Mouse (Mus musculus) heart, embryonic 16.5 days (tissue): ENCODE measurements around the gene Emc6. TPM values are rescaled to one million over a fixed set of nuclear protein-coding genes. Genes with fewer than 3 reads are reported as not detected.

ENCODE experiments used
- ATAC-seq: fragments of 200-750 bp; cut with Nextera tagmentation; replicated peaks from 2 replicates; pipeline ENCODE4 v1.8.0; 2017; ENCODE audit warnings: moderate number of reproducible peaks; ENCODE audit not compliant: insufficient read depth, low FRiP score; ENCODE audit errors: extremely low read depth
- H3K27ac ChIP-seq: fragments of 300-500 bp; sonication (generic); 2 replicates; pipeline ENCODE4 v1.5.1; 2014; ENCODE audit warnings: mild to moderate bottlenecking, low read length, control low read depth, moderate library complexity
- H3K27me3 ChIP-seq: fragments of 300-500 bp; sonication (generic); 2 replicates; pipeline ENCODE4 v1.6.1; 2014; ENCODE audit warnings: low read length, mixed read lengths; ENCODE audit not compliant: control insufficient read depth, insufficient read depth
- H3K36me3 ChIP-seq: fragments of 300-500 bp; sonication (generic); 2 replicates; pipeline ENCODE4 v1.6.1; 2014; ENCODE audit not compliant: control insufficient read depth, insufficient read depth
- H3K4me1 ChIP-seq: fragments of 300-500 bp; sonication (generic); 2 replicates; pipeline ENCODE4 v1.6.1; 2014; ENCODE audit warnings: low read length, mixed read lengths; ENCODE audit not compliant: control insufficient read depth, insufficient read depth
- H3K4me2 ChIP-seq: fragments of 300-500 bp; sonication (generic); 2 replicates; pipeline ENCODE4 v1.6.1; 2014; ENCODE audit warnings: low read depth, mild to moderate bottlenecking, control low read depth, low read length
- H3K4me3 ChIP-seq: fragments of 300-500 bp; sonication (generic); 2 replicates; pipeline ENCODE4 v1.5.1; 2014; ENCODE audit warnings: mild to moderate bottlenecking, control low read depth, low read length
- H3K9ac ChIP-seq: fragments of 300-500 bp; sonication (generic); 2 replicates; pipeline ENCODE4 v1.6.1; 2014; ENCODE audit warnings: low read length, control low read depth
- H3K9me3 ChIP-seq: fragments of 300-500 bp; sonication (generic); replicated peaks from 2 replicates; pipeline ENCODE4 v1.6.1; 2016; ENCODE audit warnings: low read length; ENCODE audit not compliant: control insufficient read depth
- WGBS: fragments of 180-500 bp; shearing (Covaris S2); extraction: QIAGEN DNeasy Blood & Tissue Kit; methylation state at CpG from one replicate; pipeline ENCODE4 v1.1.7; 2014; 5-methylcytosine and 5-hydroxymethylcytosine counted together
- polyA plus RNA-seq: library from polyadenylated mRNA; unstranded; fragments of >200 nt; fragmentation: Nextera tagmentation; extraction: Ambion mirVana; gene quantifications from 2 replicates; pipeline ENCODE4 v1.2.1, GENCODE M21; 2015

Emc6 gene
- polyA plus RNA-seq, 1 experiment from 2014 or later: 113 TPM

GRCm38 (mm10) chr11:73146026-73146974, 30.5 kb downstream of the Emc6 start:
- H3K27ac ChIP-seq: no peak overlapping the region
- H3K4me1 ChIP-seq: no peaks in the 10 kb centered on the region
- WGBS: 56% methylated on average over 11 of the region's 11 CpGs
- ATAC-seq: no peak
- H3K9me3 ChIP-seq: no peaks in the 10 kb centered on the region
- no peak overlapping the region for H3K9ac ChIP-seq
- H3K4me3 ChIP-seq: no peak overlapping the region
- H3K27me3 ChIP-seq: no peaks in the 10 kb centered on the region
- no peaks in the 10 kb centered on the region for H3K36me3 ChIP-seq
- no peak overlapping the region for H3K4me2 ChIP-seq

- WGBS: 31% methylated on average over 1 of the region's 1 CpGs
- no peaks in the 10 kb centered on the region for H3K27me3 ChIP-seq
- H3K4me3 ChIP-seq: no peak overlapping the region
- H3K9ac ChIP-seq: no peak overlapping the region
- no peaks in the 10 kb centered on the region for H3K9me3 ChIP-seq
- ATAC-seq: no peak
- H3K4me1 ChIP-seq: no peaks in the 10 kb centered on the region
- no peak overlapping the region for H3K4me2 ChIP-seq
- no peaks in the 10 kb centered on the region for H3K36me3 ChIP-seq
- no peak overlapping the region for H3K27ac ChIP-seq
Observed at GRCm38 (mm10) chr11:73144261-73144681, 32.6 kb downstream of the Emc6 start.

GRCm38 (mm10) chr11:73137591-73138501, 39.0 kb downstream of the Emc6 start, which contains the start of gene Haspin:
Gene Haspin, minus strand, starts transcription at chr11:73138294.
- Histone ChIP-seq H3K27ac (peak within 1 kb of the TSS; percentile 30; the same call in 1 of the 2 replicates), H3K27me3 (no peaks in the 10 kb centered on the region), H3K36me3 (0 out of 2 replicates have a peak, but pooled peaks cover 5% of the 10 kb centered on the region), H3K4me1 (peaks cover 26% of the 10 kb centered on the region), H3K4me2 (peak within 1 kb of the TSS; percentile 81), H3K9me3 (no peaks in the 10 kb centered on the region), H3K9ac (peak within 1 kb of the TSS; percentile 82), H3K4me3 (peak within 1 kb of the TSS; percentile 79)
- under 1% methylated on average over 84 of the region's 84 CpGs for WGBS
- ATAC-seq: peak; percentile 91

DNA sequence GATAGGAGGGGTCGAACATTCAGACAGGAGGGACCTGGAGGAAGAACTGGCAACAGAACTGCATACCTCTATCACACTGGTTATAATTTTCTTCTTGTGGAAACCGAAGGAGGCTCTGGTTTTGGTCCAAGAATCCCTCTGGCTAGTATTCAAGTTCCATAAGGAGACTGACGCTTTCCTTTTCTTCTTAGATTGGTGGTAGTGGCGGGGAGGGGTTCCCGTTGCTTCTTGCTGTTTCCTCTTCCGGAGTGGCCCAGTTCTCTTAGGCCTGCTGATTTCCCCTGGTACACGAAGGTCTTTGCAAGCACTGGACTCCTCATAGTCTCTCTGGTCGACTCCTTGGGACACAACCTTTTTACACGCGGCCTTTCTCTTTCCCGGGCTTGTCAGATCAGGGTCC, 39.7 kb downstream of the Emc6 start:
- Histone ChIP-seq H3K4me2 (peak overlapping the region; percentile 81), H3K27me3 (no peaks in the 10 kb centered on the region), H3K4me1 (peaks cover 26% of the 10 kb centered on the region), H3K27ac (peak overlapping the region; percentile 30; the same call in 1 of the 2 replicates), H3K36me3 (peaks cover 7% of the 10 kb centered on the region; the same call in 1 of the 2 replicates), H3K4me3 (peak overlapping the region; percentile 79), H3K9me3 (no peaks in the 10 kb centered on the region), H3K9ac (peak overlapping the region; percentile 82)
- 20% methylated on average over 11 of the region's 11 CpGs for WGBS
- ATAC-seq: no peak

DNA sequence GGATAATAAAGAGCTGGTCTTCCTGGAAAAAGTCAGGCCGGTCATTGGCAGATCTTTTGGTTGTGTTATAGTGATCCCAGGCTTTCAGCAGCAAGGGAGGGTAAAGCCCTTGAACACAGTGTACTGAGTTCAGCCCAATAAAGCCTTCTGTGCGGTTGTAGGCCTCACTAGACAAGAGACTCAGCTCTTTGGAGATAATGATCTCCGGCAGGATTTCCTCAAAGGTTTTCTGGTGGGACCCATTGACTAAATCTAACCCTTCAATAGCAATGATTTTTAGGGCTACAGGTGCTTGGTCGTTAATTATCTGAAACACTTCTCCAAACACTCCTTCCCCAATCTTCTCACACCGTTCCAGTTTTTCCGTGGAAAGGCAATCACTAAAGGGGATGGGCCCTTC, 40.2 kb downstream of the Emc6 start:
- H3K4me3 ChIP-seq: peak overlapping the region; percentile 79
- WGBS: 59% methylated on average over 6 of the region's 6 CpGs

GRCm38 (mm10) chr11:73134222-73134621, 42.6 kb downstream of the Emc6 start:
- Histone ChIP-seq H3K27ac (no peak overlapping the region), H3K9me3 (no peaks in the 10 kb centered on the region), H3K4me3 (no peak overlapping the region), H3K4me1 (peaks cover 26% of the 10 kb centered on the region), H3K36me3 (peaks cover 7% of the 10 kb centered on the region; the same call in 1 of the 2 replicates), H3K4me2 (peak overlapping the region; percentile 28), H3K27me3 (no peaks in the 10 kb centered on the region), H3K9ac (no peak overlapping the region)
- WGBS: 88% methylated on average over 5 of the region's 5 CpGs
- no peak for ATAC-seq

More for the DNA sequence above, 40.2 kb downstream of the Emc6 start:
- H3K4me1 ChIP-seq: peaks cover 26% of the 10 kb centered on the region
- H3K27me3 ChIP-seq: no peaks in the 10 kb centered on the region
- H3K9me3 ChIP-seq: no peaks in the 10 kb centered on the region
- peak overlapping the region; percentile 81 for H3K4me2 ChIP-seq
- no peak for ATAC-seq
- no peak overlapping the region for H3K27ac ChIP-seq
- peaks cover 7% of the 10 kb centered on the region; the same call in 1 of the 2 replicates for H3K36me3 ChIP-seq
- peak overlapping the region; percentile 82 for H3K9ac ChIP-seq

DNA sequence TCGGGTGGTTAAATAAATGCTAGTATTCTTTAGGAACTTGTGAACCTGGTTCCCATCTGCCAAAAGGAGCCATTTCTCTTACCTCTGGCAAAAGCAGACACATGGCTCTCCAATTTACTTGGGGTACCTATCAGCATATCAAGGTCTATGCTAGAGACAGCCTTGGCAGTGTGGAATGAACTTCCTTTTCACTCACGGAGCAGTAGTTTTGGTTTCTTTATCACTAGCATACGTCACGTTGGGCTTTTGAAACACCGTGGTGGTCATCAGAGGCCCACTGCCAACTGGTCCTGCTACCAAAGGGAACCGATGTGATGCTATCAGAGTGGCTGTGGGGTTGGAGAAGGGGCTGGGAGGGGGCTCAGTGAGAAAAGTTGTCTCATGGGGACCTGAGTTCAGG, 43.8 kb downstream of the Emc6 start:
- Histone ChIP-seq H3K4me1 (peaks cover 22% of the 10 kb centered on the region), H3K36me3 (peaks cover 7% of the 10 kb centered on the region; the same call in 1 of the 2 replicates), H3K27ac (no peak overlapping the region), H3K9me3 (no peaks in the 10 kb centered on the region), H3K27me3 (no peaks in the 10 kb centered on the region), H3K4me2 (no peak overlapping the region), H3K4me3 (no peak overlapping the region), H3K9ac (no peak overlapping the region)
- WGBS: 85% methylated on average over 6 of the region's 6 CpGs
- no peak for ATAC-seq

- no peaks in the 10 kb centered on the region for H3K27me3 ChIP-seq
- no peak for ATAC-seq
- peaks cover 7% of the 10 kb centered on the region; the same call in 1 of the 2 replicates for H3K36me3 ChIP-seq
- H3K9ac ChIP-seq: no peak overlapping the region
- no peak overlapping the region for H3K27ac ChIP-seq
- no peak overlapping the region for H3K4me3 ChIP-seq
- H3K9me3 ChIP-seq: no peaks in the 10 kb centered on the region
- H3K4me1 ChIP-seq: peaks cover 12% of the 10 kb centered on the region
- WGBS: 59% methylated on average over 7 of the region's 7 CpGs
- no peak overlapping the region for H3K4me2 ChIP-seq
Observed at GRCm38 (mm10) chr11:73131020-73131419, 45.8 kb downstream of the Emc6 start.
